Mouse (Mus musculus) CH12F3 (cell line): Measurements from ENCODE around the gene Tmem256.

Experiments used
- in situ Hi-C: fragments of 300-500 bp; cut with MboI; formaldehyde crosslinking; loops from 2 replicates; pipeline ENCODE4 v1.14.3; 2020; ENCODE audit warnings: low sequenced_read_pairs

The Tmem256 gene

GRCm38 (mm10) chr11:69810280-69810679 lies 28.0 kb upstream of the Tmem256 start:
- in situ Hi-C loops, result no loop called here

- in situ Hi-C loops, result no loop called here
These were observed 23.2 kb upstream of the Tmem256 start, which contains the start of gene Gm39566 for GRCm38 (mm10) chr11:69815155-69815554. Gm39566 (minus strand) TSS chr11:69815298.

GRCm38 (mm10) chr11:69816520-69816919 lies 21.8 kb upstream of the Tmem256 start:
- in situ Hi-C loops, result no loop called here

GRCm38 (mm10) chr11:69818365-69818764 lies 19.9 kb upstream of the Tmem256 start, which contains the start of gene Spem2:
Spem2 (minus strand) TSS chr11:69818465.
- in situ Hi-C loops, result no loop called here

- in situ Hi-C loops, result no loop called here
These were observed 19.4 kb upstream of the Tmem256 start for GRCm38 (mm10) chr11:69818871-69819270.

GRCm38 (mm10) chr11:69822080-69822479 lies 16.2 kb upstream of the Tmem256 start, which contains the start of gene Spem1:
Spem1 (minus strand) TSS chr11:69822180.
- in situ Hi-C loops, result no loop called here

GRCm38 (mm10) chr11:69823456-69823855 lies 14.9 kb upstream of the Tmem256 start:
- in situ Hi-C loops, result no loop called here

GRCm38 (mm10) chr11:69828832-69829231 lies 9.5 kb upstream of the Tmem256 start:
- in situ Hi-C loops, result no loop called here

GRCm38 (mm10) chr11:69833554-69833953 lies 4.8 kb upstream of the Tmem256 start:
- in situ Hi-C loops, result no loop called here

GRCm38 (mm10) chr11:69834001-69834549 lies 4.2 kb upstream of the Tmem256 start:
- in situ Hi-C loops, result no loop called here

GRCm38 (mm10) chr11:69835326-69835965 lies 2.9 kb upstream of the Tmem256 start:
- in situ Hi-C loops, result no loop called here

- in situ Hi-C loops, result no loop called here
These were observed 2.4 kb upstream of the Tmem256 start for GRCm38 (mm10) chr11:69835966-69836335.

- in situ Hi-C loops, result no loop called here
These were observed 1.4 kb upstream of the Tmem256 start for GRCm38 (mm10) chr11:69836703-69837576.

- in situ Hi-C loops, result no loop called here
These were observed 736 bp upstream of the Tmem256 start, which contains the start of gene Nlgn2 for GRCm38 (mm10) chr11:69837604-69837951. Nlgn2 (minus strand) TSS chr11:69837784.

GRCm38 (mm10) chr11:69838714-69839104 lies 395 bp downstream of the Tmem256 start:
- in situ Hi-C loops, result no loop called here

GRCm38 (mm10) chr11:69846198-69846680 lies 7.9 kb downstream of the Tmem256 start, which contains the start of gene Plscr3:
Plscr3 (plus strand) TSS chr11:69846376.
- in situ Hi-C loops, result no loop called here

GRCm38 (mm10) chr11:69846738-69847688 lies 8.7 kb downstream of the Tmem256 start:
- in situ Hi-C loops, result no loop called here

GRCm38 (mm10) chr11:69848021-69848420 lies 9.7 kb downstream of the Tmem256 start:
- in situ Hi-C loops, result no loop called here

GRCm38 (mm10) chr11:69849128-69849527 lies 10.8 kb downstream of the Tmem256 start:
- in situ Hi-C loops, result no loop called here

GRCm38 (mm10) chr11:69849884-69850283 lies 11.6 kb downstream of the Tmem256 start:
- in situ Hi-C loops, result no loop called here
